Mouse (Mus musculus) G1E (cell line): Measurements from ENCODE around the gene Max. TPM values are rescaled to one million over a fixed set of nuclear protein-coding genes. Genes with fewer than 3 reads are reported as not detected.

Experiments used
- ATAC-seq: 2 replicates; pipeline ENCODE4 v1.8.0; 2016; ENCODE audit warnings: mild to moderate bottlenecking; ENCODE audit not compliant: insufficient number of reproducible peaks, poor library complexity, low FRiP score, severe bottlenecking; ENCODE audit errors: extremely low read depth
- DNase-seq: peaks from one replicate; pipeline ENCODE4 v3.0.0; 2012; ENCODE audit warnings: low spot score
- H3K27me3 ChIP-seq: 2 replicates; pipeline ENCODE4 v1.6.1; 2012; ENCODE audit warnings: mild to moderate bottlenecking, low read length, inconsistent platforms; ENCODE audit not compliant: insufficient read depth
- H3K36me3 ChIP-seq: replicated peaks from 2 replicates; pipeline ENCODE3; 2012; ENCODE audit warnings: mild to moderate bottlenecking, inconsistent platforms
- H3K4me1 ChIP-seq: 2 replicates; pipeline ENCODE4 v1.6.1; 2012; ENCODE audit warnings: low read depth, low read length, inconsistent platforms, mixed read lengths; ENCODE audit not compliant: insufficient read depth
- H3K4me3 ChIP-seq: 2 replicates; pipeline ENCODE4 v1.5.1; 2012; ENCODE audit warnings: low read depth, mild to moderate bottlenecking, inconsistent platforms, low read length, moderate library complexity, mixed read lengths
- H3K9me3 ChIP-seq: replicated peaks from 2 replicates; pipeline ENCODE4 v1.6.1; 2012; ENCODE audit warnings: inconsistent platforms
- CTCF ChIP-seq: IDR thresholded peaks from 2 replicates; pipeline ENCODE4 v1.5.1; 2012; ENCODE audit warnings: low read depth, low read length, inconsistent platforms, mixed read lengths
- GATA1 ChIP-seq: IDR thresholded peaks from 2 replicates; pipeline ENCODE4 v1.6.1; 2012; ENCODE audit warnings: borderline replicate concordance, low read length, inconsistent platforms, mixed read lengths
- GATA2 ChIP-seq: IDR thresholded peaks from 2 replicates; pipeline ENCODE4 v1.6.1; 2012; ENCODE audit warnings: low read depth, low read length, inconsistent platforms, borderline replicate concordance
- POLR2AphosphoS5 ChIP-seq: IDR thresholded peaks from 2 replicates; pipeline ENCODE4 v1.6.1; 2012; ENCODE audit warnings: low read depth, low read length, inconsistent platforms; ENCODE audit not compliant: insufficient replicate concordance
- TAL1 ChIP-seq: conservative IDR thresholded peaks from 2 replicates; pipeline ENCODE4 v1.6.1; 2012; ENCODE audit warnings: low read depth, low read length, inconsistent platforms, mixed read lengths
- polyA plus RNA-seq: library from polyadenylated mRNA; stranded (reverse); fragments of >175 nt; gene quantifications from 2 replicates; pipeline ENCODE4 v1.2.3, GENCODE M21; 2012
- total RNA-seq, 2 experiments: library from RNA; stranded (forward) in 1 of 2; stranded (reverse) in 1 of 2; fragments of 200-1000 nt in 1 of 2; fragments of >200 nt in 1 of 2; fragmentation: Nextera tagmentation in 1 of 2; gene quantifications; 2 replicates each; pipeline ENCODE4 v1.2.3; 2014 to 2017

Max gene
- total and polyA plus RNA-seq, 3 experiments = 136 to 252 (median 144) TPM

DNA sequence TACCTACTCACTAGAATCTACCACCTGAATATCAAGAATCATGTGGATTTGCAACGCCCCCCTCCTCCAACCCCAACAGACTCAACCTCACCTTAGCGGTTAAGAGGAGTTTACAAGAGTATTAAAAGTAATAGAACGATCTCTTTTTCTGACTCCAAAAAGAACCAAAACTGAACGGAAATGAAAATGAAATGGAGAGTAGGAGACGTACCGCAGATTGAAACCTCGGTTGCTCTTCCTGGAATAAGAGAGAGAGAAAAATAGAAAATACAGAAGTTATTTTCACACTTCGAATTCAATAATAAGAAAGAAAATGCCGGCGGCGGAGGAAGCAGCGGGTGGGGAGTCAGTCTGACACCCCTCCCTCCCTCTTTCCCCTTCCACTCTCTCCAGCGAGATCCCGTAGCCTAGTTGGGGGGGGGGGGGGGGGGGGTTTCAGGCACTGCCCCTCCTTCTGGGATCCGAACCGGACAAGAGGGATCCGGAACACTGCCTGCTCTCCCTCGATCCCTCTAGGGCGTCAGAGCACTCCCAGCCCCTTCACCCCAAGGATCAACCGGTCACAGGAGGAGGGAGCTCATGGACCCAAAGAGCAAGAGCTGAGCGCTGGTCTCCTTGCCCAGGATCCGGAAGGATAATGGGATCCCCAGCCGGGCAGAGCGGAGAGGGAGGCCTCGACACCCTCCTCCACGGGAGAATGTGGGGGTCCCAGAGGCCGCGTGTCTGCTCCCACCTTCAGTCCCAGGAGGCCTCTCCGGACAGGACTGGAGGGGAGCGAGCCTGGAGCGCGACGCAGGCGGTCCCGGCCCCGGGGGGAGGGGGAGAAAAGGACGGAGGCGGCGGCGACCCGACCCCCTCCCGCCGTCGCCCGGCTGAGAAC, 709 bp downstream of the Max start:
- ATAC-seq = no peak

DNA sequence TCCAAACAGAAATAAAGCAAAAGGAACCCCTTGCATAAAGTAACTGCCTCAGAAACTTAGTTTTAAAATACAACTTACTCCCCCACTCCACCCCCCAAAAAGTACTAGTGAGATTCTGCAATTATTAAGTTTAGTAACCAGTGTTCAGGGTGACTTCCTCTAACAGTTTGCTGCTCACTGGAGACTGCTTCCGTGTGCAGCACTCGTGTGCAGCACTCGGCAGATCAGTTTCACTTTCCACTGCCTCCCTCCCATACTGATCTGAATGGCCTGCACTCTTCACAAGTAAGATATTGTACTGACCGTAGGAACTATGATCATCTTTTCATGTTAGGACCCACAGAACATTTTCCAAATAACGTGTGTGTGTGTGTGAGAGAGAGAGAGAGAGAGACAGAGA, 4.3 kb downstream of the Max start:
- ATAC-seq (0 out of 2 replicates have a peak, but pooled peaks have one; percentile 22), DNase-seq (peak; percentile 73)
- Histone ChIP-seq H3K9me3 (no peaks in the 10 kb centered on the region), H3K4me3 (peak overlapping the region; percentile 51), H3K36me3 (peaks cover 72% of the 10 kb centered on the region), H3K4me1 (peaks cover 60% of the 10 kb centered on the region), H3K27me3 (no peaks in the 10 kb centered on the region)
- no peak for TF ChIP-seq GATA2
- no peak for TF ChIP-seq TAL1
- no peak for TF ChIP-seq GATA1
- no peak for TF ChIP-seq CTCF
- no peak for TF ChIP-seq POLR2AphosphoS5

More for the DNA sequence above, 709 bp downstream of the Max start:
- DNase-seq = peak; percentile 73
- peak overlapping the region; percentile 83 for H3K4me3 ChIP-seq
- peaks cover 3% of the 10 kb centered on the region; the same call in 1 of the 2 replicates for H3K27me3 ChIP-seq
- TF ChIP-seq GATA1 (no peak), TAL1 (no peak), GATA2 (no peak), POLR2AphosphoS5 (no peak), CTCF (no peak)
- peaks cover 46% of the 10 kb centered on the region for H3K4me1 ChIP-seq
- peaks cover 36% of the 10 kb centered on the region for H3K36me3 ChIP-seq
- no peaks in the 10 kb centered on the region for H3K9me3 ChIP-seq

DNA sequence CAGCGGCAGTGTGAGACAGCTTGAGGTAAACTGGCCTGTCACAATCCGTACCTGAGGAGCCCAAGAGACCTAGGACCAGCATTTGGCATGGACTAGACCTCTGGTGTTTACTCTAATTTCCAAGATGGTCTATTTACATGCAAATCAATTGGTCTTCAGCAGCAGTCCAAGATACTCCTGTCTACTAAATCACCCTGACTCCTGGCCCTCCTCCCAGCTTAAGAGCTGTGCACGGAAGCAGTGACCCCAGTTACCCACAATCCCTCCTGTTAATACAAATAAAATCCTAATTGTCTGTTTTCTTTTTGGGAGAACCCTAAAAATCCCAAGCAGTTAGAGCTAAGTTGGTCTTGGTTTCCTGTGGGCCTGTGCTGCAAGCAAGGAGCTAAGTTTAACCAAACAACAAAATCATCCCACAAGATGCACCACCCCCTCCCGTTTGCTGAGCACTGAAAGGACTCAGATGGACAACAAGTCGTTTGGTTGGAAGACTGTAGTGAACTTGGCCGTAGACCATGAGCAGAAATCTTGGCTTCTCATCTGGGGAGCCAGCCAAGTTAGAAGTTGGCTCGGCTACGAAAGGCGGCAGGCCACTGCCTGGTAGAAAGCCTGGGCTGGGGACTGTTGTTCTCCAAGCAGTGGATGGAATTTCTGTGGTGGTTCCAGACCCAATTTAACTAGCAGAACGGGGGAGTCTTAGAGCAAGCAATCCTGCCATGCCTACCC, 7.1 kb downstream of the Max start:
- DNase-seq = no peak
- peaks cover 56% of the 10 kb centered on the region for H3K4me1 ChIP-seq

DNA sequence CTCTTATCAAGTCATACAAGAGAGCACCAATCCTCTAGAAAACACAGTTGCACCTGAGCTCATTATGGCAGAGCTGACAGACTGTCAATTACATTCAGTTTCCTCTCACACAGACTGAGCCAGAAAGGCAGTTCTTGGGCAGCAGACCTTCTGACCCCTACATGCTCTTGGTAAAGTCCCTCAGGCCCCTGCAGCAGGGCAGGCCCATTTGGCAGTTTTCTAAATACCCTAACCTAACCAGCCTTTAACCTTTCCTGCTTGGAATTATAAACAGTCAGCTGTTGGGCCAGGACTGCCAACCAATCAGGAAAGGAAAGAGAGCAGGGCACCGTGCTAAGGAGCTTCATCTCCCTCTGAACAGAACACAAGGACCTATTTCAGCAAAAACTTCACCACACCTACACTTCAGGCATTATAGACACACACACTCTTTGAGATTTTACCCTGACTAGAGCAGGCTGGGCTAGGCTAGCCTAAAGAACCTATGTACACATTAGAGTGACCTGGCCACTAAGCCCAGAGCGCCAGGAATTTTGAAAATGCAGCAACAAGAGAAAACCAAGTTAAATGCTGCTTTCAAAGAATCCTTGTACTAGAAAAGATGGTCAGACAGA, 8.1 kb downstream of the Max start:
- no peak for DNase-seq
- TF ChIP-seq GATA1 = no peak
- TF ChIP-seq TAL1 = no peak
- no peak for TF ChIP-seq CTCF
- TF ChIP-seq POLR2AphosphoS5 = no peak
- TF ChIP-seq GATA2 = no peak
- ATAC-seq = no peak
- Histone ChIP-seq H3K4me3 (no peak overlapping the region), H3K36me3 (peaks cover 96% of the 10 kb centered on the region), H3K4me1 (peaks cover 47% of the 10 kb centered on the region), H3K9me3 (no peaks in the 10 kb centered on the region), H3K27me3 (no peaks in the 10 kb centered on the region)

More for the DNA sequence above, 7.1 kb downstream of the Max start:
- TF ChIP-seq GATA1 = no peak
- no peak for TF ChIP-seq POLR2AphosphoS5
- TF ChIP-seq GATA2 = no peak
- no peak for ATAC-seq
- Histone ChIP-seq H3K36me3 (peaks cover 94% of the 10 kb centered on the region), H3K9me3 (no peaks in the 10 kb centered on the region), H3K27me3 (no peaks in the 10 kb centered on the region), H3K4me3 (no peak overlapping the region)

DNA sequence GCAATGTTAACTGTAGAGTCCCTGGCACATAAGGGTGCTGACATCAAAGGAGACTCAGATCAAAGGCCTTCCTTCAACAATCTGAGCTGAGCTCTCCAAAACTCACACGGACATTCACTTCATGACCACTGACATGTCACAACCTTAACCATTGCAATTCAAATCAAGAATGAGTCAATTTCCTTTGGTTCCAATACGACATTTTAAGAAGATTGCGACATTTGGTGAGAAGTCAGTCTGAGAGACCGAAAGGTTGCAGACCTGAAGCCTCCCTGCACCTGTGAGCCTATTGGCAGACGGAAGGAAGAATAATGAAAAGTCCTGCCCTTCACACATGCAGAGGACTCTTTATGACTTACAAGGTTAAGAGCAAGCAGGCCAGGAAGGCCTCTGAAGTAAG, 11.7 kb downstream of the Max start:
- Histone ChIP-seq H3K4me3 (no peak overlapping the region), H3K9me3 (no peaks in the 10 kb centered on the region), H3K27me3 (no peaks in the 10 kb centered on the region), H3K4me1 (peaks cover 26% of the 10 kb centered on the region), H3K36me3 (peaks cover 99% of the 10 kb centered on the region)
- no peak for TF ChIP-seq CTCF
- TF ChIP-seq TAL1 = no peak
- no peak for TF ChIP-seq GATA1
- no peak for TF ChIP-seq GATA2
- TF ChIP-seq POLR2AphosphoS5 = no peak
- ATAC-seq = no peak
- DNase-seq = no peak

DNA sequence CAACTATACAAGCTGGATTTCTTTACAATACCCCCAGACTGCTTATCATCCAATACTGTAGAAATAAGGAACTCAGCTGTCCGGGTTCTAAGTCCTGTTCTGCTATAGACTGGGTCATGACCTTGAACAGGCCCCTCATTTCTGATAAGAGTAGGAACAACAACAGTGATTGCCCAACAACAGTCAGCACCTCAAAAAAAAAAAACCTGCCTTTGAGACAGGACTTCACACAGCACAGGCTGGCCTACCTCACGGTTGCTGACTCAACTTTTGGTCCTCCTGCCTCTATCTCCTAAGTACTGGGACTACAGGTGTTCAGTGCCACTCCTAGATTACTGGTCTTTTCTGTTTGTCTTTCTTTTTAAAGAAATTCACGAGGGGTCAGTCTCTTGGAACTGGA, 13.2 kb downstream of the Max start:
- no peaks in the 10 kb centered on the region for H3K27me3 ChIP-seq
- peaks cover 34% of the 10 kb centered on the region for H3K4me1 ChIP-seq
- no peak for DNase-seq

More for the DNA sequence above, 13.2 kb downstream of the Max start:
- peaks cover 99% of the 10 kb centered on the region for H3K36me3 ChIP-seq
- no peaks in the 10 kb centered on the region for H3K9me3 ChIP-seq
- 0 out of 2 replicates have a peak, but pooled peaks have one; percentile 11 for ATAC-seq
- no peak overlapping the region for H3K4me3 ChIP-seq
- TF ChIP-seq POLR2AphosphoS5 (no peak), GATA1 (no peak), GATA2 (no peak), TAL1 (no peak), CTCF (no peak)
